Mouse (Mus musculus) gastrocnemius, adult 8-10 months (tissue): ENCODE results near the gene Gm13199. TPM values are rescaled to one million over a fixed set of nuclear protein-coding genes. Genes with fewer than 3 reads are reported as not detected.

Experiments
- DNase-seq, 2 experiments: peaks; one replicate each; pipeline ENCODE4 v3.0.0; 2022; ENCODE audit warnings: low spot score in 2 of 2
- total RNA-seq, 4 experiments: library from RNA; stranded (reverse); gene quantifications; 2 replicates each; pipeline ENCODE4 v1.2.4; 2022

The Gm13199 gene
- not detected for total RNA-seq

GRCm38 (mm10) chr2:5862834-5863233, at the start of gene Gm13199:
Gm13199 (minus strand) TSS chr2:5862934.
- no peak for DNase-seq

GRCm38 (mm10) chr2:5911282-5911965, 48.7 kb upstream of the Gm13199 start:
- no peak for DNase-seq

GRCm38 (mm10) chr2:5906625-5907024, 43.9 kb upstream of the Gm13199 start:
- DNase-seq: peak in 1 of 2 experiments; percentile 10

GRCm38 (mm10) chr2:5906092-5906491, 43.4 kb upstream of the Gm13199 start:
- DNase-seq: no peak

- no peak for DNase-seq
These were observed 37.4 kb upstream of the Gm13199 start for GRCm38 (mm10) chr2:5900145-5900544.

- peak; percentile 98 for DNase-seq
These were observed 32.3 kb upstream of the Gm13199 start, which contains the start of gene Sec61a2 for GRCm38 (mm10) chr2:5894843-5895570. Sec61a2 (minus strand) TSS chr2:5895432.

GRCm38 (mm10) chr2:5894296-5894695, 31.6 kb upstream of the Gm13199 start:
- DNase-seq: no peak

GRCm38 (mm10) chr2:5889412-5889811, 26.7 kb upstream of the Gm13199 start:
- no peak for DNase-seq

GRCm38 (mm10) chr2:5888865-5889264, 26.1 kb upstream of the Gm13199 start:
- no peak for DNase-seq

GRCm38 (mm10) chr2:5877446-5877845, 14.7 kb upstream of the Gm13199 start:
- DNase-seq: no peak

GRCm38 (mm10) chr2:5869746-5870145, 7.0 kb upstream of the Gm13199 start:
- DNase-seq: no peak

- no peak for DNase-seq
These were observed 4.9 kb upstream of the Gm13199 start for GRCm38 (mm10) chr2:5867681-5868080.

GRCm38 (mm10) chr2:5851866-5852265, 10.9 kb downstream of the Gm13199 start:
- DNase-seq: no peak

GRCm38 (mm10) chr2:5851116-5851515, 11.6 kb downstream of the Gm13199 start:
- DNase-seq: no peak

- DNase-seq: no peak
These were observed 16.9 kb downstream of the Gm13199 start for GRCm38 (mm10) chr2:5845826-5846225.

GRCm38 (mm10) chr2:5844873-5845631, 17.7 kb downstream of the Gm13199 start, which contains the start of the genes Nudt5 and Cdc123:
Nudt5 (plus strand) TSS chr2:5845019.
Cdc123 (minus strand) TSS chr2:5845164.
- peak; percentile 77 to 79 for DNase-seq

GRCm38 (mm10) chr2:5844181-5844872, 18.4 kb downstream of the Gm13199 start:
- no peak for DNase-seq

GRCm38 (mm10) chr2:5840815-5841214, 21.9 kb downstream of the Gm13199 start:
- DNase-seq: no peak

GRCm38 (mm10) chr2:5825265-5825913, 37.3 kb downstream of the Gm13199 start:
- no peak for DNase-seq

GRCm38 (mm10) chr2:5824685-5825084, 38.0 kb downstream of the Gm13199 start:
- no peak for DNase-seq

GRCm38 (mm10) chr2:5824213-5824612, 38.5 kb downstream of the Gm13199 start:
- DNase-seq: no peak
